Mouse (Mus musculus) frontal cortex, postnatal 14 days (tissue): ENCODE results near the gene Tnfsf14.
A peak's percentile ranks its signal among the peaks of the same experiment; 100 is the strongest.

ENCODE experiments used
- DNase-seq, 2 experiments: peaks; one replicate each; pipeline ENCODE4 v3.0.0; 2022; ENCODE audit warnings: low spot score in 2 of 2

Gene Tnfsf14

GRCm38 (mm10) chr17:57201841-57202724, 8.1 kb upstream of the Tnfsf14 start:
- no peak for DNase-seq

DNA sequence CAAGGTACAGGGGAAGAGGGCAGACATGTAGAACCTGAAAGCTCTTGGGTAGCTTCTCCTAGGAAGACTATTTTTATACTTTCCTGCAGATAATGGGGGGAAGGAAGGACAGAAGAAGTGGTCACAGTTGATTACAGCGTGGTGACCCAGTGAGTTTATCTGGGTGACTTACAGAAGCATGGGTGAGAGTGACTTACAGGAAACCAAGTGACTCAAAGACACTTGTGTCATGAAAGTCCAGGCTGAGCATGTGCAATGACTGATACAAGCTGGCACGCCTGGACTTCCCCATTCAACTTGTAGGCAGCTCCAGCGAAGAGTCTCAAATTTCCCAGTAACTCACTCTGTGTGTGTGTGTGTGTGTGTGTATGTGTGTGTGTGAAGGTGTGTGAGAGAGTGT, 4.3 kb upstream of the Tnfsf14 start:
- no peak for DNase-seq

DNA sequence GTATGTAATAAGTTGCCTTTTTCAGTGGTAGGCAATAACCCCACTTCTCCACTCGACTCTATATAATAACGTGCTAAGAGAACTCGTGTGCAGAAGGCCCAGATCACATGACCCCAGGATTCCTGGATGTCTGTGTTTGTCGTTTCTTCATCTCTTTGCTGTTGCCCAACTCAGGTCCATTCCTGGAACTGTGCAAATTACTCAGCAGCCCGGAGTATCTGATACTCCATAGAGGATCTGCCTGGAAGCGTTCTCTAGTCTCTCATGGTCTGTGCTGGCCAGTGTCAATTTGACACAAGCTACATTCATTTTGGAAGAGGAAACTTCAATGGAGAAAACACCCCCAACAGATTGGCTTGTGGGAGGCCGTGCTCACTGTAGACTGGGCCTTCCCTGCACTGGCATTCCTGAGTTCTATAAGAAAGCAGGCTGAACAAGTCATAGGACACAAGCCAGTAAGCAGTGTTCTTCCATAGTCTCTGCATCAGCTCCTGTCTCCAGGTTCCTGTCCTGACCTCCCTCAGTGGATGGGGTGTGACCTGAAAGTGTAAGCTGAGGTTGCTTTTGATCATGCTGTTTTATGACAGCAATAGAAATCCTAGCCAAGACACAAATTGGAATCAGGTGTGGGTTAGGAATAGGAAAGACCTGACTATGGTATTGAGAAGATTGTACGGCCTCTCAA, 1.5 kb upstream of the Tnfsf14 start:
- DNase-seq = no peak

GRCm38 (mm10) chr17:57194771-57195170, 794 bp upstream of the Tnfsf14 start:
- DNase-seq = no peak

- no peak for DNase-seq
These were observed 5.3 kb downstream of the Tnfsf14 start for GRCm38 (mm10) chr17:57188510-57189192.

- DNase-seq = no peak
These were observed 8.3 kb downstream of the Tnfsf14 start for GRCm38 (mm10) chr17:57185641-57186040.

DNA sequence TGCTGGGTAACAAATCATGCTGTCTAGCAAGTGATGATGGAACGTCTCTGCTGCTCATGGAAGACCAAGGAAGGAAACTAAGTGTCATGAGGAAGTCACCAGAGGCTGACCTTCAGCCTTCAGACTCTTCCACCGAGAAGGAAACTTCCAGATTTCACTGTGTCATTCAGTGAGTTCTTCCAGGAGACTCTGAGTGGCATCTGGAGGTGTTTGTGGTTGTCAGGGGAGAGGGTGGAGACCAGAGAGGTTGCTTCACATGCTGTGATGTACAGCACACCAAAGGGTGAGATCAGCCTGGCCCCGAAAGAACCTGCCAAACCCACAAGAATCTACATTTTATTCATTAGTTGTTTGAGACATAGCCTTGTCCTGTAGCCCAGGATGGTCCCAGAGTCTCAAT, 11.1 kb downstream of the Tnfsf14 start:
- no peak for DNase-seq

GRCm38 (mm10) chr17:57180363-57180762, 13.6 kb downstream of the Tnfsf14 start:
- DNase-seq = no peak

DNA sequence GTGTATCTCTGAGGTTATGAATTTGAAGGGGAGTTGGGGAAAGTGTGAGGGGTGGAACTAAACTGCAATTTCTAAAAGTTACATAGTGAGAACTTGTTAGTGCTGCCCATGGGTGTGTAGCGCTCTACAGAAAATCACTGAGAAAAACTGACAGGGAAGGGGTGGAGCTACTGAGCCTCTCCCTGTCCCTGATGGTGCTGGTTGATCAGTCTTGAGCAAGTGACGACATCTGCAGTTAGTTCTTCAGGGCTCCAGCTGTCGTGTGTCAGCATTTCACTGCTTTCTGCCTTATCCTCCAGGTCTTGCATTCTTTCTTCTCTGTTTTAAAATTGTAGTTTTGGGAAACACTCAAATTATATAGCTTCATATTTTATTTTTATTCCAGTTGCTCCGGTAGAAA, 20.6 kb downstream of the Tnfsf14 start:
- DNase-seq = no peak

DNA sequence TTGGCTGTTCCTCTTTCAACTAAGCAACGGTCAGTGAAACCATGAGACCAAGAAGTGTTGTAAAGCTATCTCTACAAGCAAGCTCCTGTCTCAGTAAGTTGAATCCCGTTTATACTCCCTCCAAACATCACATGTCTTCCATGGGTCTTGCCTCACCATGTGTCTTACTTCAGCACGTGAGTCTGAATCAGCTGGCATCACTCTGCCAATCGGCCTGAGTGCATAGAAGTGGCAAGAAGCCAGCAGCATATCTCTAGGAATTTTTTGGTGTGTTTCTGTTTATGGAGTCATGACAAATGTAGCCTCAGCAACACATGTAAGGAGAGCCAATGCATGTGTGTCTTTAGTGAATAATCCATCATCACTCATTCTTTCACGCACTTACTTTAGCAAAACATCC, 21.6 kb downstream of the Tnfsf14 start:
- DNase-seq = no peak

- DNase-seq = no peak
These were observed 23.2 kb downstream of the Tnfsf14 start for GRCm38 (mm10) chr17:57170616-57171260.

- peak; percentile 54 to 78 for DNase-seq
These were observed 26.9 kb downstream of the Tnfsf14 start for GRCm38 (mm10) chr17:57166800-57167791.

DNA sequence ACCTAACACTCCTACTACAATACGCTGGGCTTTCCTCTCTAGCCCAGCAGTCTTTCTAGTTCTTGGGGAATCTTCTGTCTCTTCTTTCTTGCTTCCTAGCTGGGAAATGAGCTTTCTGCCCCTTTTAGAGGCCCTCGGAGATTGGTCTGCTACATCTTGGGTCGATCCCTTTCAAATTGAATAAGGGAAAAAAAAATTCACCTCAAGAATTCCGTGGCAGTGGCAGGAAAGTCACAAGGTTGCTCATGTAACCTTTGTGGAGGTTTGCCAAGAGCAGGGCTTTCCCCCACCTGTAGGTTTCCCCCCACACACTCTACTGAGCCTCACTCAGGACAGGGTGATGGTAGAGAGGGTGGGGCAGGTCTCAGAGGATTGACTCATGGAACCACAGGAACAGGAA, 40.2 kb downstream of the Tnfsf14 start:
- no peak for DNase-seq

GRCm38 (mm10) chr17:57153006-57153405, 41.0 kb downstream of the Tnfsf14 start:
- DNase-seq = no peak

- no peak for DNase-seq
These were observed 44.8 kb downstream of the Tnfsf14 start, which contains the start of gene Cd70 for GRCm38 (mm10) chr17:57148994-57149803. Cd70 (minus strand) TSS chr17:57149777.

DNA sequence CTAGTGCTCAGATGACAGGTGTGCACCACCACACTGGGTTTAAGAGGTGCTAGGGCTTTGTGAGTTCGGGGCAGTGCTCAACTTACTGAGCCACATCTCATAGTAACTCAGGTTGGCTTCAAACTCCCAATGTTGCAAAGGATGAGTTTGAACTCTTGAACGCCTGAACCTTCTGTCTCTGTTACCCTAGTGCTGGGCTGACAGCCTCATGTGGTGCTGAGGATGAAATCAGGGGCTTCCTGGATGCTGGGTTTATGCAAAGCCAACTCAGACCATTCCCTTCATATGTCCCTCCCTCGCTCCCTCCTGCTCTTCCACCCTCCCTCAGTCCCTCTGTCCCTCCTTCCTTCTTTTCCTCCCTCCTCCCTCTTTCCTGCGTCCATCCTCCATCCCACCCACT, 45.6 kb downstream of the Tnfsf14 start:
- no peak for DNase-seq

GRCm38 (mm10) chr17:57145115-57145514, 48.9 kb downstream of the Tnfsf14 start:
- no peak for DNase-seq

- DNase-seq = no peak
These were observed 50.3 kb downstream of the Tnfsf14 start for GRCm38 (mm10) chr17:57143704-57144103.

DNA sequence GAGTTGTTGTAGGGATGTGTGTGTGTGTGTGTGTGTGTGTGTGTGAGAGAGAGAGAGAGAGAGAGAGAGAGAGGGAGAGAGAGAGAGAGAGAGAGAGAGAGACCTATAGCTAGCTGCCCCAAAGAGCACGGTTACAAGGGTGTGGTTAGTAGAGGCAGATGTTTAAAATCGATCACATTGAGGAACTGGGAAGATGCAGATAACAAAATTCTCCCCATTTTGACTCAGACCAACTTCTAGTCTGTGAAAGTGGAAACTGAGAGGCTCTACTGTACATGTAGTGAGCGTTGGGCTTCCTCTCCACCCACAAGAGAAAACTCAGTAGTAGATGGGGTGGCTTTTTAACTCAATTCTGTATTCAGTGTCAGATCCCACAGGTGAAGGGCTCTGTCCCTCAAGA, 54.3 kb downstream of the Tnfsf14 start:
- DNase-seq = no peak
